In the genomic region with DNA sequence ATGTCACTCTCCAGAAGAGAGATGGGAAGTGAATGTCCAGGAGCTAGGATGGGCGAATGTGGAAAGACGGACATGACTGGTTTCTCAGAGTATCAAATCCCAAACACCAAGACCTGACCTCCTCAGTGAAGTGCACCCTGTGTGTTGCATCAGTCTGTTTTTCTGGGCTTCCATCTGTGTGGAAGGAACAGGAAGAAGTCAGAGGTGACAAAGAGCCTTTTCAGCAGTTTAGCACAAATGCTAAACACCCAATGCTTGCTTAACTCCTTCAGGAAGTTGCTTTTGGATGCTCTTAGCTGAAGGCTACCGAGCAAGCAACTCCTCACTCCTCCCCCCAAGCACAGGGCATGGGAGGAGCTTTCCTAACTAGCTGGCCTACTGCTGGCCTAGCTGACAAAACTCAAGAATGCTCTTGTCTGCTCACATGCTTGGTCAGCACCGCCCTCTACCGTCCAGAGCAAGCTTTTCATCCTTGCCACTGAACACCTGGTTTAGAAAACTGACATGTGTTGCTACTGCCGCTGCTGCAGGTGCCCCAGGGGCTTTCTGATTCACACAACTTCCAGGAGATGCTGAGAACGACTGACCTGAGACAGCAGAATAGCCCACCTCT, we compare ENCODE assay signal across 8 mouse cellular contexts.
DNase-seq lines count a peak whose midpoint lies in the region; ATAC-seq and TF ChIP-seq lines count a peak whose summit lies in the region.

No protein-coding gene starts in this region.

- no peak overlapping the region for H3K9ac ChIP-seq in MEL (ENCODE audit: control insufficient read depth, low read depth, low read length, poor library complexity, severe bottlenecking)
- no peak overlapping the region for H3K9ac ChIP-seq in lung, embryonic 16.5 days (ENCODE audit: low read length)

- TF ChIP-seq RAD21 in MEL (IDR thresholded peaks at IDR 0.05; ENCODE audit: low read depth, low read length), result peak; percentile 91

- no peak for TF ChIP-seq EP300 in MEL (IDR thresholded peaks at IDR 0.05; ENCODE audit: low read depth in 1 of 2, low read length in 2 of 2)

- no peak overlapping the region for H3K27ac ChIP-seq in MEL (ENCODE audit: control insufficient read depth, low read depth, low read length)
- no peak overlapping the region for H3K27ac ChIP-seq in hindbrain, embryonic 10.5 days
- H3K27ac ChIP-seq in lung, embryonic 16.5 days (ENCODE audit: low read length), result peak overlapping the region; percentile 77; the same call in 1 of the 2 replicates

- TF ChIP-seq POLR2A in MEL (IDR thresholded peaks at IDR 0.05; ENCODE audit: control insufficient read depth in 1 of 2, insufficient read depth in 1 of 2, low read depth in 1 of 2, low read length in 2 of 2, poor library complexity in 1 of 2), result no peak

- no peaks in the 10 kb centered on the region for H3K79me2 ChIP-seq in MEL (ENCODE audit: control insufficient read depth, insufficient read depth, low read length, poor library complexity)

- H3K9me3 ChIP-seq in MEL (replicated peaks; ENCODE audit: insufficient read depth, low read length), result no peaks in the 10 kb centered on the region
- H3K9me3 ChIP-seq in hindbrain, embryonic 10.5 days, result no peaks in the 10 kb centered on the region
- H3K9me3 ChIP-seq in lung, embryonic 16.5 days (ENCODE audit: control insufficient read depth, low read length), result no peaks in the 10 kb centered on the region

- no peak overlapping the region for H3K4me3 ChIP-seq in MEL (ENCODE audit: control insufficient read depth in 1 of 2, insufficient read depth in 1 of 2, low read depth in 2 of 2, low read length in 2 of 2)
- no peak overlapping the region for H3K4me3 ChIP-seq in hindbrain, embryonic 10.5 days
- H3K4me3 ChIP-seq in lung, embryonic 16.5 days (ENCODE audit: low read length), result no peak overlapping the region

- TF ChIP-seq CTCF in MEL (IDR thresholded peaks at IDR 0.05 in 2 of 3, conservative IDR thresholded peaks at IDR 0.05 in 1 of 3; ENCODE audit: control insufficient read depth in 1 of 3, insufficient read depth in 1 of 3, low read depth in 2 of 3, low read length in 3 of 3, poor library complexity in 1 of 3, severe bottlenecking in 1 of 3), result peak; percentile 54 to 92 (median 87)

- ATAC-seq in lung, embryonic 16.5 days (ENCODE audit: low read depth), result peak; percentile 97

- DNase-seq in MEL (ENCODE audit: low read depth, low spot score), result peak; percentile 69
- peak; percentile 70 for DNase-seq in cerebellum, adult 8-10 months
- DNase-seq in frontal cortex, adult 2 months (ENCODE audit: extremely low spot score in 1 of 2, low spot score in 1 of 2), result peak; percentile 55 to 83
- DNase-seq in hindbrain, embryonic 10.5 days (ENCODE audit: low spot score), result peak; percentile 66
- DNase-seq in layer of hippocampus, adult 9-10 months (ENCODE audit: low spot score), result peak; percentile 47
- peak; percentile 43 for DNase-seq in ovary, postnatal 10 days (ENCODE audit: low spot score)
- peak; percentile 87 for DNase-seq in thymus, postnatal 0 days (ENCODE audit: low spot score)

- peaks cover 0 to 2% of the 10 kb centered on the region in 2 experiments; a peak in 2 of 4 replicates for H3K27me3 ChIP-seq in MEL (ENCODE audit: control insufficient read depth in 1 of 2, insufficient read depth in 2 of 2, low read length in 2 of 2)
- no peaks in the 10 kb centered on the region for H3K27me3 ChIP-seq in hindbrain, embryonic 10.5 days (ENCODE audit: insufficient read depth, poor library complexity, severe bottlenecking)
- H3K27me3 ChIP-seq in lung, embryonic 16.5 days (ENCODE audit: control insufficient read depth, insufficient read depth, low read depth, low read length), result no peaks in the 10 kb centered on the region

- H3K4me1 ChIP-seq in MEL (ENCODE audit: control insufficient read depth in 1 of 2, insufficient read depth in 2 of 2, low read length in 2 of 2), result no peaks in the 10 kb centered on the region
- no peaks in the 10 kb centered on the region for H3K4me1 ChIP-seq in hindbrain, embryonic 10.5 days (replicated peaks)
- H3K4me1 ChIP-seq in lung, embryonic 16.5 days (replicated peaks; ENCODE audit: control insufficient read depth, insufficient read depth, low read length), result peaks cover 6% of the 10 kb centered on the region; the same call in 1 of the 2 replicates

- no peaks in the 10 kb centered on the region for H3K36me3 ChIP-seq in MEL (ENCODE audit: control insufficient read depth in 1 of 2, insufficient read depth in 2 of 2, low read length in 2 of 2)
- H3K36me3 ChIP-seq in hindbrain, embryonic 10.5 days, result peaks cover 96% of the 10 kb centered on the region
- no peaks in the 10 kb centered on the region for H3K36me3 ChIP-seq in lung, embryonic 16.5 days (ENCODE audit: control insufficient read depth, insufficient read depth, low read length)

- WGBS in hindbrain, embryonic 10.5 days, result 28% methylated on average over 7 of the region's 7 CpGs
- WGBS in lung, embryonic 16.5 days, result 16% methylated on average over 7 of the region's 7 CpGs

- H3K4me2 ChIP-seq in lung, embryonic 16.5 days (ENCODE audit: low read depth, low read length), result no peak overlapping the region

TF ChIP-seq in MEL, 35 proteins besides CTCF, POLR2A, EP300 and RAD21:
- TF ChIP-seq SMC3 (IDR thresholded peaks at IDR 0.05; ENCODE audit: low read depth, low read length), result peak; percentile 95
- TF ChIP-seq ZC3H11A (IDR thresholded peaks at IDR 0.05; ENCODE audit: low read depth, low read length), result peak; percentile 93
- no peak for TF ChIP-seq CHD2 (IDR thresholded peaks at IDR 0.05; ENCODE audit: low read length)
